Mouse (Mus musculus) macrophage (primary cell): ENCODE results near the gene Fam161b. TPM values are rescaled to one million over a fixed set of nuclear protein-coding genes. Genes with fewer than 3 reads are reported as not detected.
"Not testable (repeated sequence)": the region's sequence is repeated elsewhere in the genome, so short reads cannot be mapped to it uniquely, and the experiment has no call there.

Experiments used
- H3K27ac ChIP-seq: fragments of 350-480 bp; formaldehyde crosslinking; 2 replicates; pipeline ENCODE4 v1.9.0; 2021
- H3K36me3 ChIP-seq: fragments of 350-480 bp; formaldehyde crosslinking; 2 replicates; pipeline ENCODE4 v1.9.0; 2021; ENCODE audit errors: inconsistent target
- H3K4me3 ChIP-seq: fragments of 350-480 bp; formaldehyde crosslinking; 2 replicates; pipeline ENCODE4 v1.9.0; 2021; ENCODE audit errors: inconsistent target
- H3K79me2 ChIP-seq: fragments of 350-480 bp; formaldehyde crosslinking; 2 replicates; pipeline ENCODE4 v1.9.0; 2021; ENCODE audit errors: inconsistent target
- WGBS: methylation state at CpG from one replicate; pipeline ENCODE4 v1.1.7; 2026; ENCODE audit warnings: inconsistent platforms; ENCODE audit not compliant: missing documents; 5-methylcytosine and 5-hydroxymethylcytosine counted together
- polyA plus RNA-seq: library from polyadenylated mRNA; stranded (reverse); fragments of 250-400 nt; gene quantifications from 3 replicates; pipeline ENCODE4 v1.2.4, GENCODE M21; 2018; ENCODE audit warnings: inconsistent platforms

The Fam161b gene
- polyA plus RNA-seq, 1 experiment from 2014 or later: 0.44 TPM

DNA sequence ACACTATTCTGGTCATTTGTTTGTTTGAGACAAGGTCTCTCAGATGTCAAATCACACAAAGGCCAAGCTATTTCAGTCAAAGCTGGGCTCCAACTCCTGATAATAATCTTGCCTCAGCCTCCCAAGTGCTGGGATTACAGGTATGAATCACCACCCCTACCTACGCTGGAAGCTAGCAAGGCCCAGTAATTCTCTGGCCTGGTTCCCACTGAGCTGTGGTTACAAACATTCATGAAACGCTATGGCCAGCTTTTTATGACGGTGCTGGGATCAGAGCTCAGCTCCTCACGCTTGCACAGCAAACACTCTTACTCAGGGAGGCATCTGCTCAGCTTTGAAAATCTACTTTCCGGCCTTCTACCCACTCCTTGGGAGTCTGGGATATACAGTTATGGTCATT, 32.2 kb upstream of the Fam161b start:
- H3K36me3 ChIP-seq: no peaks in the 10 kb centered on the region
- H3K4me3 ChIP-seq: no peak overlapping the region
- H3K79me2 ChIP-seq: no peaks in the 10 kb centered on the region
- no peak overlapping the region for H3K27ac ChIP-seq
- WGBS: 98% methylated on average over 5 of the region's 5 CpGs

DNA sequence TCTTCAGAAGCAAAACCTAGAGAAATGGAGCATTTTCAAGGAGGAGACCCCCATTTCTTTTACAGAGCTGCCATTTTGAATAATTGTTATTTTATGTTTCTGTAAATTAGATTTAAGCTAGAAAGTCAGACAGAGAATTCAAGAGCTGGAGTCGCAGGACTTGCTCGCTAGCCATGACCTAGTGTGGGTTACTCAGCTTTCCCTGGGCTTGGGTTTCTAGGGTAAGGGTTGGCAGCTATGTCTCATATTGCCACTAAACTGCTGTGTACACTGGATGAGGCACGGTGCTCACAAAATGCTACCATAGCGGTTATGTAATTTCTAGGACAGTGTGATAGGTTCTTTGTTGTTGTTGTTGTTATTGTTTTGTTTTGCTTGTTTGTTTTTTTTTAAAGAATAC, 31.0 kb upstream of the Fam161b start:
- Histone ChIP-seq H3K36me3 (no peaks in the 10 kb centered on the region), H3K79me2 (no peaks in the 10 kb centered on the region), H3K4me3 (no peak overlapping the region), H3K27ac (no peak overlapping the region)
- 98% methylated on average over 4 of the region's 4 CpGs for WGBS

DNA sequence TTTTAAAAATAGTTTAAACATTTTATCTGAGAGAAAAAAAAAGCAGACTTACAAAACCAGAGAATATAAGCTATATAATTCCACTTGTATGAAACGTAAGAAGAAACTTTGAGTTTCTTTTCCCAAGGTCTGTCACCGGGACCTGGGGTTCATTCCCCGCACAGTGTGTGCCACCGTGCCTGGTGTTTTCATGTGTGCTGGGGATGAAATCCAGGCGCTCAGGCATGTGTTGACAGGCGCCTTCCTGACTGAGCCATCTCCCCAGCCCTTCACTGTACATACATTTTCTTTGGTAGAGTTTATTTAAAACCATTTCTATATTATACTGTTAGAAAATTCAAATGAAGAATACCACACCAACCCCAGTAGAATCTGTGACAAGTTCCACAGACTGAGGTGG, 28.7 kb upstream of the Fam161b start:
- H3K4me3 ChIP-seq: no peak overlapping the region
- no peaks in the 10 kb centered on the region for H3K36me3 ChIP-seq
- 97% methylated on average over 6 of the region's 6 CpGs for WGBS
- H3K27ac ChIP-seq: no peak overlapping the region
- no peaks in the 10 kb centered on the region for H3K79me2 ChIP-seq

DNA sequence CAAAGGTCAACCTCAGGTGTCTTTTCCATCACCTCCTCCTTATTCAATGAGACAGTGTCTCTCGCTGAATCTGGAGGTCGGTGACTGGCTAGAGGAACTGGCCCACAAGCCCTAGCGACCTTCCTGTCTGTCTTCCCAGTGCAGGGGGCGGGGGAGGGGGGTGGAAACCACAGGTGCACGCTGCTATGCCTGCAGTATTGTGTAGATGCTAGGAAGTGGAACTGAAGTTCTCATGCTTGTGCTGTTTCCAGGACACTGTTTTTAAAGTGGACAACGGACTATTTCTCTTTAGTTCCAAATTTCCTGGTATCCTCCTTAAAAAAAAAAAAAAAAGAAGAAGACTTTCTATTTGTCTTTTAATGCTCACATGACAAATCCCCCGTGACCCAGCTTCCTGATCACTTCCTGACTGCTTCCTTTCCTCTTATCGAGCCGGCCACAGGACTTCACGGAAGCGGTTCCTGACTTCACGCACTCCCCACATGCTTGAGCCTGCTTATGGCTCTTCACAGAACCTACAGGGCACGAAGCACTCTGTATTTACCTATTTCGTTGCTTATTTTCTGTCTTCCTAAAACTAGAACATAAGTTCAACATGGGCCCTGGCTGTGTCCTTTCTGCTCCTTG, 27.3 kb upstream of the Fam161b start:
- H3K4me3 ChIP-seq: peak overlapping the region; percentile 7; the same call in 1 of the 2 replicates
- WGBS: 23% methylated on average over 14 of the region's 14 CpGs

DNA sequence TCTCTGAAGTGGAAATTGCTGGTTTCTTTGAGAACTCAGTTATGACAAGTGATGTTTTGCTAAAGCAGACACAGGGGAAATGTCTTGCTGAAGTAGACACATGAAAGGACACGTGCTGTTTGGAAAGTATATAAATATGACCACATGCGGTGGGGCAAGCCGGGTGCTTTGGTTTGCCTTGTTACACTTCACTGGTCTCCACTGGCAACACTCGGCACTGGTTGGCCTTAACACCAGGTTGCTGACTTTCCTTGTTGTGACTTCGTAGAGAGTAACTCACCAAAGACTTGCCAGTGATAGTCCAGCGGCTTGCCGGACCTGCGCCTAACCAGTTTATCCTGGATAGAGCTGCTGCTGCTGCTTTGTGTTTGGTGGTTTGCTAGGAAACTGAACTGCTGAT, 26.5 kb upstream of the Fam161b start:
- 95% methylated on average over 8 of the region's 8 CpGs for WGBS
- H3K4me3 ChIP-seq: no peak overlapping the region
- no peak overlapping the region for H3K27ac ChIP-seq
- H3K79me2 ChIP-seq: no peaks in the 10 kb centered on the region
- no peaks in the 10 kb centered on the region for H3K36me3 ChIP-seq

More for the DNA sequence above, 27.3 kb upstream of the Fam161b start:
- H3K79me2 ChIP-seq: no peaks in the 10 kb centered on the region
- peak overlapping the region; percentile 19; the same call in 1 of the 2 replicates for H3K27ac ChIP-seq
- no peaks in the 10 kb centered on the region for H3K36me3 ChIP-seq

DNA sequence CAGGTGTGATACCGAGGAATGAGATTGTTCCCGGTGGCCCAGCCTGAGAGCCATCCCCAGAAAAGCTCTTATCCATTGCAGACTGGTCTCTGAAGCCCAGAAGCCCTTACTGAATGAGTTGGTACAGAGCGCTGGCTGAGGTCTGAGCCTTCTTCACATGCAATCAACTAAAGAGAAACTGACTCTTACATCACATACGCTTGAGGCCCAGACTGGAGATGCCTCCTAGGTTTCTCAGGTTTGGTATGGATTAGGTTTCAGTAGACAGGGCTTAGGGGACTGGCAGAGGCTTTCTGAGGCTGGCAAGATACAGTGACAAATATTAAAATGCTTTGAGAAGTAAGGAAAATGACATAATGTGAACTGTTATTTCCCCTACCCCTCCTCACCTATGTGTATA, 23.8 kb upstream of the Fam161b start:
- WGBS: 98% methylated on average over 4 of the region's 4 CpGs
- no peak overlapping the region for H3K27ac ChIP-seq
- H3K4me3 ChIP-seq: no peak overlapping the region
- H3K79me2 ChIP-seq: no peaks in the 10 kb centered on the region
- no peaks in the 10 kb centered on the region for H3K36me3 ChIP-seq

DNA sequence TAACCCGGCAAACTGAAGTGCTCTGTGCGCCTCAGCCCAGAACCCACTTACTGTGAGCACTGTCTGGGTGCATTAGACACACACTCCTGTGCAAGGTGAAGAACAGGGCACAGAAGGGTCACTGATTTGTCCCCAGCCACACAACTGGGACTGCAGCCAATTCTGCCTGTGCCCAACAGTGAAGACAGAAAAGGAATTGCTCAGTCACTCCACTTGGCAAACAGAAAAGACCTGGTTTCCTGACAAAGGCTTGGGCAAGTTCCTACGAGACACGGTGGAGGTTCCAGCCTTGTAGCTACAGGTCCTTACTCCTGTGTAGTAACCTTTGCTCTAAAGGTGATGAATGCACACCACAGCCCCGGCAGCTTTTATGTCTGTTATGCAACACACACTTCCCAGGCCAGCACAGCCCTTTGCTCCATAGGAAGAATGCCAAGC, 23.0 kb upstream of the Fam161b start:
- WGBS: 22% methylated on average over 5 of the region's 5 CpGs
- Histone ChIP-seq H3K36me3 (no peaks in the 10 kb centered on the region), H3K27ac (no peak overlapping the region), H3K79me2 (no peaks in the 10 kb centered on the region), H3K4me3 (no peak overlapping the region)

DNA sequence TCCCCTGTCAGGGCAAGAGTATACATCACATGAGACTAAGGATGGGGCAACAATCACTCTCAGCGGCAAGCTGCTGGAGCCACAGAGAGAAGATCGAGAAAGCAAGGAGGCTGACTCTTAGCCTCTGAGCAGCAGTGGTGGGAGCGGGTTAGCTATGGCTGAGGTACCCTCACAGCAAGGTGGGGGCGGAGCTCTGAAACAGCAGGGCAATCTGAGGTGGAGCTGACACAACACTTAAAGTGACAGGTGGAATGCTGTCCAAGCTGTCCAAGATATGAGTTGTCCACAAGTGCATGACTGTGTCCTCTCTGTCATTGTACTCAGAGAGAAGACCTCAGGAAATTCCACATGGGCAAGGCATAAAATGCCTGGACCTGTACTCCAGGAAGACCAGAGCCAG, 20.7 kb upstream of the Fam161b start:
- WGBS: 95% methylated on average over 4 of the region's 4 CpGs
- Histone ChIP-seq H3K27ac (no peak overlapping the region), H3K79me2 (no peaks in the 10 kb centered on the region), H3K36me3 (no peaks in the 10 kb centered on the region), H3K4me3 (no peak overlapping the region)

DNA sequence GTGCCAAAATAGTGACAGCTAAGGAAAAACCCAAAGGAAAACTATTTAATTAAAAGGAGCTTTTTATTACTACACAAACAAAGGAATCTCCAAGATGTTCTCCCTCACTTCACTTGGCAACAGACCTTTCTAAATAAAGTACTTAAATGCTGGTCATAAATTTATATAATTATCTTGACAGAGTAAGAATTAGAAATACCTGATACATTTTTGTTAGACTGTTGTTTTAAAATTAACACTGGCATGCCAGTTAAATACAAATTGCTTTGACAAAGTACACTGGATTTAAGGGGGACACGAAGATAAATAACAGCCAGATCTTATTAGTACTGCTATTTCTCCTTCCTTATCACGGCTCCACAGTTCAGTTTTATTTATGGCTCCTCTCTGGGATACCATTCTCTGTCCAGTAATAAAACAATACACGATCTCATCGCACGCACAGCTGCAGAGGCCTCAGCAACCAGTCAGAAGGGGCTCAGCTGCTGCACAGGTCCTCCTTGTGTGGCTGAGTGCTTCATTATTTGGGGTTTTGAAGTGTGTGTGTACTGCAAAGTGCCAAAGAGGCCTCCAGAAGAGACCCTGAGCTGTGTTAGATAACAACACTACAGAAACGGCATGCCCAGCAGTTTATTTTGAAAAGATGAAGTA, 12.3 kb upstream of the Fam161b start:
- Histone ChIP-seq H3K27ac (no peak overlapping the region), H3K4me3 (no peak overlapping the region), H3K36me3 (peaks cover 35% of the 10 kb centered on the region), H3K79me2 (no peaks in the 10 kb centered on the region)
- WGBS: 93% methylated on average over 6 of the region's 6 CpGs

DNA sequence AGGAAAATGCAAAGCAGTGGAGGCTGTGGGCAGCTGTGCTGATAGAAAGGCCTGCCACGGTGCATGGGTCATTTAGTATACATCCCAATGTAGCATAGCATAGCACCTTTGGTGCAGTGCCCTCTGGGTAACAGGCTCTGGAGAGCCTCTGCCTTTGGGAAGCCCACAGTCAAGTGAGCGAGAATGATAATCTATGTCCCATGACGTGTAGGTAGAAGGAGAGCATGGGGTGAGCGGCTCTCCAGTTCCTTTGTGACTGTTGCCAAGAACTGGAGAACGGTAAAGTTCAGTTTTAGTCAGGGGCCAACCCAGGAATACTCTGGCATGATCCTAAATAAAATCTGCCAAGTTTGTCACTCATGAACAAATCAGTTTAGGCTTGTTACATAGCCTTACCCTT, 10.0 kb upstream of the Fam161b start:
- Histone ChIP-seq H3K27ac (no peak overlapping the region), H3K4me3 (no peak overlapping the region), H3K36me3 (peaks cover 46% of the 10 kb centered on the region), H3K79me2 (no peaks in the 10 kb centered on the region)
- WGBS: 94% methylated on average over 5 of the region's 5 CpGs

DNA sequence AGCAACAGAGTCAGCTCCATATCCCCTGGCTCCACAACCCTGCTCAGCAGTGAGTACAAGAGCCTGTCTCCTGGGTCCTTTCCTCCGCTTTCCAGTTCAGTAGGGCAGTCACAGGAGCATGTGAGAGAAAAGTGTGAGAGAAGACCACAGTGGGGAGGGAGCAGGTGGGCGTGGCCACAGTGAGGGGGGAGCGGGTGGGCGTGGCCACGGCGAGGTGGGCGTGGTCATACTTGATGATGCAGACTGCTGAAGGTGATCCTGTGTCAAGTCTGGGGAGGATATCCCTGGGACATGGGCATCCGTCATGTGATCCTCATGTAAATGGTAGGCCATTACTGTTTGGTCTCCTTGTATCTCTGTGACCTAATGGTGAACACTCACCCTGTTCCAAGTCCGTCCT, 5.3 kb upstream of the Fam161b start:
- H3K4me3 ChIP-seq: no peak overlapping the region
- no peak overlapping the region for H3K27ac ChIP-seq
- H3K36me3 ChIP-seq: peaks cover 33% of the 10 kb centered on the region
- H3K79me2 ChIP-seq: peaks cover 44% of the 10 kb centered on the region
- 77% methylated on average over 9 of the region's 9 CpGs for WGBS

DNA sequence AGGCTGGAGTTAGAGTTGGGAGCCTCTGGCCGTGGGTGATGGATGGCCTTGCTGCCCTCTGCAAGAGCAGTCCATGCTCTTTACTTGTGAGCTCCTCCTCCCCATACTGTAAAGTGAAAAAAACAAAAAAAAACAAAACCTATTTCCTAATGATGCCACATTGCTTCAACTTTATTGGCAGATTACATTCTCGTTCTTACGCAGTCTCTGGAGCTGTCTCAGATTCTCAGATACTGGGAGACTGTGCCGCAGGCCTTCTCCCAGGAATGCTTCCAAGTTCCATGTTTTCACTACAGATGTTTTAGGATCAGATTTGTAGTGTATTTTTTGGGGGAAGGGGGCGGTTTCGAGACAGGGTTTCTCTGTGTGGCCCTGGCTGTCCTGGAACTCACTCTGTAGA, 3.5 kb upstream of the Fam161b start:
- Histone ChIP-seq H3K36me3 (peaks cover 16% of the 10 kb centered on the region; the same call in 1 of the 2 replicates), H3K27ac (no peak overlapping the region), H3K79me2 (peaks cover 44% of the 10 kb centered on the region), H3K4me3 (no peak overlapping the region)
- WGBS: 95% methylated on average over 6 of the region's 6 CpGs

DNA sequence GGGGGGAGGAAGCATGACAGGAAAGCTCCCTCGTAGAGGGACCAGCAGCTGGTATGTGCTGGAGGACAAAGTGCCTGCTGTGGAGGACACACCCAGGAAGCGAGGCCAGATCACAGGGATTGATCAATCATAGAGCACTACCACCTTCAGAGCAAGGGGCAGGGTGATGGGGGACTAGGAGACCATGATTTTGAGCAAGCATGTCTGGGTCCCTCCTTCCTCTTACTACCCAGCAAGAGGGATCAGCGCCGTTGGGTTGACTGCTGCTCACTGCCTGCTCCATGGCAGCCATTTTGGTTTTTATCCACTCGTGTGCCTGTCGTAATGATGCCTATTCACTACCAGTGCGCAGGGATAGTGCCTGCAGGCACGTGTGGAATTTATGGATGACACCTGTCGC, 2.7 kb upstream of the Fam161b start:
- Histone ChIP-seq H3K4me3 (no peak overlapping the region), H3K36me3 (peaks cover 11% of the 10 kb centered on the region; the same call in 1 of the 2 replicates), H3K79me2 (peaks cover 44% of the 10 kb centered on the region), H3K27ac (no peak overlapping the region)
- WGBS: 89% methylated on average over 9 of the region's 9 CpGs

DNA sequence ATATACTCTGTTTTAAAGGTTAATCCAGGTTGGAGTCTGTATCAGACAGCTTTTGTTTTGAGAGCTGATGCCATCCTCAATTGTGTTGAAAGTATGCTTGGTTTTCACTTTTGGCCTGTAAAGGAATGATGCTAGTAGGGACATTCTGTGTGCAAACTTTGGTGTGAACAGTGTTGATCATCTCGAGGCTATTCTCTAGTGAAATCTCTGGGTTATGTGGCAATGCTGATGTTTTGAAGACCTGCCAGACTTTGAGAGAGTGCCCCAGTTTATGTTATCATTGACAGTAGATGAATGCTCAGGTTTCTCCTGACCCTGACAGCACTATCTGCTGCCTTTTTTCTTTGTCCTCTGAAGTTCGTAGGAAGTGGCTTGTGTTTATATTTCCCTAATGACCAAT, 1.2 kb upstream of the Fam161b start:
- Histone ChIP-seq H3K79me2 (peaks cover 44% of the 10 kb centered on the region), H3K4me3 (peak overlapping the region; percentile 96; the same call in 1 of the 2 replicates), H3K27ac (no peak overlapping the region), H3K36me3 (peaks cover 4% of the 10 kb centered on the region; the same call in 1 of the 2 replicates)
- 71% methylated on average over 2 of the region's 2 CpGs for WGBS

DNA sequence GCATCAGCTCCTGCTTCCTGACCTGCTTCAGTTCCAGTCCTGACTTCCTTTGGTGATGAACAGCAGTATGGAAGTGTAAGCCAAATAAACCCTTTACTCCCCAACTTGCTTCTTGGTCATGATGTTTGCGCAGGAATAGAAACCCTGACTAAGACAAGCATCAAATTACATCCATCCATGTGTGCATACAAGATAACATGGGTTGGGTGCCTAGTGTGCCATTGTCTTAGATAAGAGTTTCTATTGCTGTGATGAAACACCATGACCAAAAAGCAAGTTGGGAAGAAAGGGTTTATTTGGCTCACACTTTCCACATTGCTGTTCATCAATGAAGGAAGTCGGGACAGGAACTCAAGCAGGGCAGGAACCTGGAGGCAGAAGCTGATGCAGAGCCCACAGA, 2.9 kb downstream of the Fam161b start:
- H3K4me3 ChIP-seq, H3K36me3 ChIP-seq, H3K27ac ChIP-seq: not testable (repeated sequence)
- peaks cover 17% of the 10 kb centered on the region for H3K79me2 ChIP-seq
- 71% methylated on average over 2 of the region's 2 CpGs for WGBS
